Mouse (Mus musculus) retina, adult 2 months (tissue): ENCODE results near the gene Pak6.

Experiments used
- DNase-seq: peaks from one replicate; pipeline ENCODE4 v3.0.0-alpha.2; 2012; ENCODE audit warnings: low read depth, low spot score

Gene Pak6

DNA sequence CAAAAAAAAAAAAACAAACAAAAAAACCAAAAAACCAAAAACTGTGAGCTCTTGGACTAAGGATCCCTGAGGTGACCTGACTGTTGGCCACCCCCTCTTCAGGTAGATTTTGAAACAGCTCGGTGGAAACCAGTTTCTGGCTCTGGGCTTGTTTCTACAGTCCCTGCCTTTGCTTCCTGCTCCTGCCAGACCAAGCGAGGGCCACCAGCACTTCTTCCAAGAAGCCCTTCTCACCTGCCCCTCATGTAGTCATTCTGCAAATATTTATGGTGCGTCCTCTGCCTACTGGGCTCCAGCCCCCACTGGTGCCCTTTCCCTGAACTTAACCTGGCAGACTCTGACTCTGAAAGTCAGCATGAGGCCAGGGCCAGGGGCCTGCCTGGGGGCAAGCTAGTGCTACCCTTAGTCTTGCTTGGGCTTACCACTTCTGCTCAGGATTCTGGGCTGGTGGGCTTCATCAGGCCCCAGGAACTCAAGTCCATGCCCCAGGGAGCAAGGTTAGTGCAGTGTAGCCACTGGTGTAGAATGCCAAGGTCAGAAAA, 1.9 kb downstream of the Pak6 start:
- DNase-seq: no peak

DNA sequence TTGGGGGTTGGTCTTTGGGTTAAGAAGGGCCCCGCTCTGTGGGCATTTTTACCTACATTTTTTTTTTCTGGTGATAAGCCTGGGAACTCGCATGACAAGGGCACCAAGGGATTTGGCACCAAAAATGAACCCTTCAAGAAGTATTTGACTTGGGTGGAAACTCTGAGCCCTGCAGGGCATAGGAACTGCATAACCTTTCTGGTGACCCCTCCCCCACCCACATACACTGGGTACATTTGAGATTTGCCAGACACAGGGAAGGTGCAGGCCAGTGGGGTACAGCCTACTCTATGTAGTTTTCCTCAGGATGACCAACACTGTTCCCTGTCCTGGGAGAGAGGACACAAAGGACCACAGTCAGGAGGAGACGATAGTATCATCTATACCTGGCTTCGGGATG, 2.5 kb downstream of the Pak6 start:
- DNase-seq: no peak

DNA sequence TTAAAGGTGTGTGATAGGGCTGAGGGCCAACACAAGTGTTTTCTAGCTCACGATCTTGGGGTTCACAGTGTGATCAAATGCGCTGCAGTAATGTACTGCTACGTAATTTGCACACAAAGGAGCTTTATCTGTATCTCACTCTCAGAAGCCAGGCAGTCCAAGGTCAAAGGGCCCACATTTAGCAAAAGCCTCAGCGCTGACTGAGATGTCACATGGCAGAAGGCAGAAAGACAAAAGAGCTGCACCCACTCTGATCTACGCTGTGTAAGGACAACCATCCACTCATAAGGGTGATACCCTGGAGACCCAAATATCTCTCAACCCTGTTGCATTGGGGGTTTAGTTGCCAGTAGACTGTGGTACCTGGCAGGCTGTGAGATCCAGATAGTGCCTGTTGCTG, 4.1 kb downstream of the Pak6 start:
- no peak for DNase-seq

DNA sequence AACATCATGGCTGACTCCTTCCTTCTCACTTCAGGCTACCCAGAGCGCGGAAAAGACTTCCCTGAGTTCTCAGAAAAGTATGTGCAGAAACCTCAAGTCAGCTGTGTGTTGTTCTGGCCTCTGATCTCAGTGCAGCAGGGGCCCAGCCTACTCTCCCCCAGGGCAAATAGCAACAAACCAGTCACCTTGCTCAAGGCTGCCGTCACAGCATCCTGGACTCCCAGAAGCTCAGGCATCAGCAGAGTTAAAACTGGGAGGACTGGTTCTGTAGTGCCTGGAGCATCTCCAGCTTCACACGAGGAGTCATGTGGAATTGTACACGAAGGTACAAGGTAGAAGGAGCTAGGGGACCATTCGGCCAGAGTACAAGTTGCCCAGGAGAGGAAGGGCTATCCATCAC, 6.1 kb downstream of the Pak6 start:
- DNase-seq: no peak

DNA sequence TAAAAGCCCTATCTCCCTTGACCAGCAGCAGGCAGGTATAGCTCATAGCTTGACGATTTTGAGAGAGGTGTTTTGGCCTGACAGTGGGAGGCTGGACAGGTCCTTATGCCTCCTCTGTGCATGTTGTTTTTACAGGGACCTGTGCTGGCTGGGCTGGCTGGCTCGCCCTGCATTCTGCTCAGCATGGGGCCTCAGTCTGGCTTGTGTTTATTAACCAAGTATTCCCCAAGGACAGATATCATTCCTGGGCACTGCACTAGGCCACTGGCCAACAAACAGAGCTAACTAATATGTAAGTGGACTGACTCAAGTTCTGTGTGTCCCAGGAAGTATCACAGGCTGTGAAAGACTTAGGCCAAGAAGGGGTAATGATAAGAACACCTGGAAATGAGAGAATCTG, 6.7 kb downstream of the Pak6 start:
- DNase-seq: no peak

DNA sequence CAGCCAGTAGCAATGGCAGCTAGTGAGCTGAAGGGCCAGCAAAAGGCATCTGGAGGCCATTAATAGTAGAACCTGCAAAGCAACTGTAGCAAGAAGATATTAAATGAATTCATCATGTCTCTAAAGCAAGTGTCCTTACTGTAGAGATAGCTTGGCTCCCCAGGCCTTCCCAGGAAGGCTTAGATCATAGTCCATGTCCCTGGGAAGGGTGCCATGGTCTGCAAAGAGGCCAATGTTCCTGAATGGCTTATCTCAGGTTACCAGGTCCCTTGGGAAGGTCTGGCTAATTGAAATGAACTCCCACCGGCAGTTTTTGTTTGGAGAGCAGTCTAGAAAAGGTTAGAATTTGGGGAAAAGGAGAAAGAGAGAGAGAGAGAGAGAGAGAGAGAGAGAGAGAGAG, 8.6 kb downstream of the Pak6 start:
- DNase-seq: no peak

DNA sequence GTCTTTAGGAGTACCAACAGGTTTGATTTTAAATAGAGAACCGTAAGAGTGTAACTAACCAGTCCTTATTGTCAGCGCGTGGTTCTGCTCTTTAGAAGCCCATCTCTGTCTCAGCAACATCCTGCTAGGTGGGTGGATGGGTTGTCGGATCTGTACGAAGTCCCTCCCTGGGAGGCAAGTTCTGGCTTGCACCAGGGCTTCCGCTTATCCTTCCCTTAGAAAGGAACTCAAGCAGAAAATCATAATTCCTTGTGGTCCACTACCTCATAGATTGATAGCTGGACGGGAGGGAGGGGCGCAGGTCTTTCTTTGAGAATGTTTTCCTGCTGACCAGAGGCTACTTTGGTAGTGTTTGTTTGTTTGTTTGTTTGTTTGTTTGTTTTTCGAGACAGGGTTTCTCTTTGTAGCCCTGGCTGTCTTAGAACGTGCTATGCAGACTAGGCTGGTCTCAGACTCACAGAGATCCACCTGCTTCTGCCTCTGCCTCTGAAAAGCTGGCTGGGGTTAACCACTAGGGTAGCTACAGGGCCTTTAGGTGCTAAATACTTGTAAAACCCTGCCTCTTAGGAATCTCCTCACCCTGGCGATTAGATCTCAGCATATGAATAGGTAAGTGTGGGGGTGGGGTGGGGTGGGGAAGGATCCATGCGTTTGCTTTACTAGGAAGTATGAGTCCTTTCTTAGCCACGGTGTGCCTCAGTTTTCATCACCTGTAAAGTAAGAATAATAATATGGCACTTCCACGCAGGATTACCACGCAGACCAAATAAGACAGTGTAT, 10.8 kb downstream of the Pak6 start:
- no peak for DNase-seq

DNA sequence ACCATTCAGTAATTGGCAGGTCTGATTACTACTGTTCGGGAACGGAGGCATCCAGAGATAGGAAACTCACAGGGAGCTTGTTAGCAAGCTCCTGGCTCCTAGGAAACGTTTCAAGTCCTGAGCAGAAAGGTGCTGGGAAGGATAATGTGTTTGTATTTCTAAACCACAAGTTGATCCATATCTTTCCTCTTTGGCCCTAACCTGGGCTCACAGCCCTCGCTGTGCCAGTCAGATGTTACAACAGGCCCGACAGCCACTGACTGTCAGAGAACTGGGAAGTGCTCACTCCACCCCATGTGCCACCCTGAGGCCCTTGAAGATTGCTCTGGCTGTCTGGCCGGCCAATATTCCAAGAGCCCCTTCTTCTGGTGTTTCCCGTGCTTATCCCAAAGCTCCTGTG, 11.4 kb downstream of the Pak6 start:
- no peak for DNase-seq

DNA sequence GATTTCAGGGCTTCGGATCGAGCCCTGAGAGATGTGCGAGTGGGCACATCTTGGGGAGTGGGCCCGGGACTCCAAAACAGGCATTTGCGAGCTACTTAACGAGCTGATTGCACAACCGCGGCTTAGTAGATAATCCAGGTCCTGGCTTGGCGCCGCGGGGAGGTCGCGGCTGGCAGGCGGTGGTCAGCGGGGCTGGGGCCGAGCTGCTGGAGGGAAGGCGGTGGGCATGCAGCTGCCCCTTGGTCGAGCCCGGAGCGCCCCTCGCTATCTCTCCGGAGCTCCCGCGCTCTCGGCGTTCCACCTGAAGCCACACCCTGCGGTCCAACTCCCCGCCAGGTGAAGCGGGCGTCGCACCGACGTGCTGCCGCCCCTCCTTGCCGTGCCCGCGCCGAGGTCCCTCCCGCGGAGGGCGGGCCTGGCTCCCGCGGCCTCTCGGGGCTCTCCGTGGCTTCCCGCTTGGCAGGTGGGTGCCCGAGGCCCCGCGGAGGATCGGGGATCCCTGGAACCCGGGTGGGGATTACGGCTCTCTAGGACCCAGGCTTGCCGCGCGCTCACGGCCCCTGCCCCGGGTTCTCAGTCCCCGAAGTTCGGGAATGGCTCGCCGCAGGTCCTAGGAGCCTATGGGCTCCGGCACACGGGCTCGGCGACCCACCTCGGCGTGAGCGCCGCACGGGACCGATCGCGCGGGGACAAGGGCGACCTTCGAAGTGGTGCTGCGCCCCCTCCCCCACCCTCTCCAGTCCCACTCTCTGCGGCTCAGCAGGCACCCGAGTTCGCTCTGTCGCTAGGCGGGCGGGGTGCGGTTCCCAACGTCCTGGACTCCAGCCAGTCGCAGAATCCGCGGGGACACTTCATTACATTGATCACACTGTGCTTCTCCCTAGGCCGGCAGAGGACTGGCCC, 14.0 kb downstream of the Pak6 start:
- DNase-seq: no peak

DNA sequence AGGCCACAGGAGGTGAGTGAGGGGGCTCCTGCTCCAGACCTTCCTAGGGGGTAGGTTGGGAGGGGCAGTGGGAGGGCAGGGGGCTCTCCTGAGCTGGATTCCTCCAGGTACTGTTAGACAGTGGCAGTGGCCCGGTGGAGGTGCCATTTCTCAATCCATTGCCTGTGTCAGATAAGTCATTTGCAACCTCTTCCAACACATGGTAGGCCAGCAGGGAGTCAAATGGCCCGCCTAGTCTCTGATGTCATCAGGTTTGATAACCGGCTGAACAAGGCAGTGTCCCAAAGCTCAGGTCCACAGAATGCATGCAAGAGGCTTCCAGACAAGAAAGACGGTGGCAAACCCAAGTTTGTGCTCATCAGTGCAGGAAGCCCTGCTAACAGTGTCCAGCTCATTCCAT, 14.7 kb downstream of the Pak6 start:
- no peak for DNase-seq

DNA sequence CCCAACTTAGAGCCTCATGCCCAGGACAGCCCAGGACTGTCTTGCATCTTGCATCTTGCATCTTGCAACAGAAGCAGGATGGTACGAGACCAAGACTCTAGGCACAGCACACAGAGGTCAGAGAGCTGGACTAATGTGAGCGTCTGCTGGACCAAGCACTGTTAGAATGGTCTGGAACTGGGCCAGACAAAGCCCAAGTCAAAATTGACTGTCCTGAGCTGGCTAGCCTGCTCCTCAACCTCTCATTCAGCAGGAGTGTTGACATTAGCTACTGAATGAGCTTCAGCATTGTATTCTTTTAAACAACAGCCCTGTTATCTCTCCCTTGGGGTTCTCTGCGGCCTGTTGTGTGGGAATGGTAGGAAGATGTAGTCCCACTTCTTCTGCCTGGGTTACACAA, 16.5 kb downstream of the Pak6 start:
- no peak for DNase-seq

DNA sequence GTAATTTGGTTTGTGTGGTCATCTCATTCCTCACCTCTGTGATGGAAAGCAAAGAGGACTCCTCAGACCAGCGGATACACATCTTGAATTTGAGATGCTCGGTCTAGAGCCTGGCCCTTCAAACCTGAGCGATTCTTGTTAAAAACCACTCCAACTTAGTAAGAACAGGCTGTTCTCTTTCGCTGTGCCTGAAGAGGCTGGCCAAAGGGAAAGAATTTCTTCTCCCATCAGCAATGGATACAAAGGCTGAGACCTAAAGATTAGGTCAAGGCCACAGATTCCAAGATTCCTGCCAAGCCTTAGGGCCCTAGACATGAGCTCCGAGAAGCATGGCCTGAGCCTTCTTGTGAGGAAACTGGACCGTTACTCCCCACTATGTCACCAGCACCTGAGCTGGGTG, 17.8 kb downstream of the Pak6 start:
- no peak for DNase-seq

DNA sequence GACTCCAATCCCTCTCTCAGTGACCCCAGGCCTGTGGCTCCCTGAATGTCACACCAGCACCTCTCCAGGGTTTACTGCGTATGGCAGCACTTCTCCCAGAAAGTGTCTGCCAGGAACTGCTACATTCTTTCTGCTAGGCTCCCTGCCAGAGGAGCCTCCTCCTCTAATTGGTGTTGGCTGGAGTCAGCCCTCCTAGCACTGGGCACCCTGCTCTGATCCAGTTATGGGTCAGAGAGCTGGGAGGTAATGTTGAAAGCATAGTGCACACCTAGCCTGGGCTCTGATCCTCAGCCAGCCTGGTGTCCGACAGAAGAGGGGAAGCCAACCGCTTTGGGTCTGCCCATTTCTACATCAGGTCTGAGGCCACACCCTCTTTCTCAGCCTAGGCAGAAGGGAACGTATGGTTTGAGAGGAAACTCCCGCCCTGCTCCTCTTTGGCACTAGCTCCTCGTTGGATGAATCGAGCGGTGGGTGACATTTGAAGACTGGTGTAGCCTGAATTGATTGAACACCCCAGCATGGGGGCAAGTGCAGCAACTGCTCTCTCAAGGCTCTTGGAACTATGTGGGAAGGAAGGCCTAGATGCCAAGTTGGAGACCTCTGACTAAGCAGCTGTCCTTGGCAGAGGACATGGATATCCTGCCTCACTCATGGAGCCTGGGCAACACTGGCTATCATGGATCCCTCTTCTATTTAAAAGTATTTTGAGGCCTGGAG, 19.6 kb downstream of the Pak6 start:
- no peak for DNase-seq

DNA sequence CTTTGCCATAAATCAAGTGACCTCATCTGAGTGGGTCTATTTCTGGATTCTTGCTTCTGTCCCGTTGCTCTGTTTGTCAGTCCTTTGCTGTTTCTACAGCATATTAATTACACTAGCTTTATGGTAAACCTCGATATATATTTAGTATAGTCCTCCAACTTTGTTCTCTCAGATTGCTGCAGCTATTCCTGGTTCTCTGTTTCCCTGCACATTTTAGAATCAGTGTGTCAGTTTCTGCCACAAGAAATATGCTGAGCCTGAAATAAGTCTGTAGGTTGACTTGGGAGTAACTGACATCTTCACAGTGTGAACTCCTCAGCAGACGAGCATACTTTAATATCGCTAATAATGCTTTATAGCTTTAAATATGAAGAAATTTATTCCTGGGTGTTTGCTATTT, 22.0 kb downstream of the Pak6 start:
- no peak for DNase-seq

DNA sequence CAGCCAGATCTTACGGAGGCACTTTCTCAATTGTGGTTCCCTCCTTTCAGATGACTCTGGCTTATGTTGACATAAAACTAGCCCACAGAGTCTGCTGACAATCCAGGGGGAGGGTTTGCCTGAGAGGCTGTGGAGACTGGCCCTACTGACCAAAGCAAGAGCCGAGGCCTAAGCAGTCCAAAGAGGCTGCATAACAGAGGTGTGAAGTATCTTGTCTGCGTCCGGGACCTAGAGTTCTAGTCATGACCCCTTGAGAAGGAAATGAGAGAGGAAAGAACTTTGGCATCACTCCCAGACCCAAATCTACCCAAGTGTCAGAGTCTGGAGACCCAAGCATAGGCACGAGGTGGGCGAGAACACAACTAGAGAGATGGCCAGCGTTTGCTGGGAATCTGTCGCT, 23.6 kb downstream of the Pak6 start:
- no peak for DNase-seq

DNA sequence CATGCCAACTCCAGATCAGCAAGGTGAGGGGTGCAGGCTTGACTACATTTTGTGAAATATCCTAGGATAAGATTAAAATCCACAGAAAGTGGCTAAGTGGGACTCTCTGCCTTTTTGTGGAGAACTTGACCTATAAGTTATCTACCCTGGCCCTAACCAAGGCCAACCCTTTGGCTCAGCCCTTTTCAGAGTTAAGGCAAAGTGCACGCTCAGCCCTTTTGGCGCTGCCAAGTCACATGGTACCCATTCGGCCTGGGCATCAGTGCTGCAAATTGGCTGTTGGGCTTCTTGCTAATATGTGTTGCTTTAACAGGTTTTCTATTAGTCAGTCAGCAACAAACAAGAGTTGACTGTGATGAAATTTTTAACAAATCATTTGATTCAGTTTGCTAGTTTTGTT, 24.7 kb downstream of the Pak6 start:
- no peak for DNase-seq

DNA sequence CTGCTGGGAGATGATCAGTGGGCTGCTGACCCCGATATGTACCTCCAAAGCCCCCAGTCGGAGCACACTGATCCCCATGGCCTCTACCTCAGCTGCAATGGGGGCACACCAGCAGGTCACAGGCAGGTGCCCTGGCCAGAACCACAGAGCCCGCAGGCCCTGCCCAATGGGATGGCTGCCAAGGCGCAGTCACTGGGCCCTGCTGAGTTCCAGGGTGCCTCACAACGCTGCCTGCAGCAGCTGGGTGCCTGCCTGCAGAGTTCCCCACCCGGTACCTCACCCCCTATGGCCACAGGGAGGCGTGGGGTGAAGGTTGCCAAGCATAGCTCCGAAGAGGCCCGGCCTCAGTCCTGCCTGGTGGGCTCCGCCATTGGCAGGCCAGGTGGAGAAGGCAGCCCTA, 26.8 kb downstream of the Pak6 start:
- DNase-seq: no peak

DNA sequence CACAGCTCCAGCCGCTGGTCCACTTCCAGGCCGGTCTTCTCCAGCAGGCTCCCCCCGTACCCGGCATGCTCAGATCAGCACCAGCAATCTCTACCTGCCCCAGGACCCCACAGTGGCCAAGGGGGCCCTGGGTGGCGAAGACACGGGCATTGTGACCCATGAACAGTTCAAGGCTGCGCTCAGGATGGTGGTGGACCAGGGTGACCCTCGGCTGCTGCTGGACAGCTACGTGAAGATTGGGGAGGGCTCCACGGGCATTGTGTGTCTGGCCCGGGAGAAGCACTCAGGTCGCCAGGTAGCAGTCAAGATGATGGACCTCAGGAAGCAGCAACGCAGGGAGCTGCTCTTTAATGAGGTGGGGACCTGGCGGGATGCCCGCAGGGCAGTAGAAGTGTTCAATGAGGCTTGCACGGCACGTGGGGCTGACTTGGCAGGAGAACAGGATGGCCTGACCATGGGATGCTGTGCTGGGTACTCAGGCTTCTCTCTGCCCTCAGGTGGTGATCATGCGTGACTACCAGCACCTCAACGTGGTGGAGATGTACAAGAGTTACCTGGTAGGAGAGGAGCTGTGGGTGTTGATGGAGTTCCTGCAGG, 30.4 kb downstream of the Pak6 start:
- no peak for DNase-seq

DNA sequence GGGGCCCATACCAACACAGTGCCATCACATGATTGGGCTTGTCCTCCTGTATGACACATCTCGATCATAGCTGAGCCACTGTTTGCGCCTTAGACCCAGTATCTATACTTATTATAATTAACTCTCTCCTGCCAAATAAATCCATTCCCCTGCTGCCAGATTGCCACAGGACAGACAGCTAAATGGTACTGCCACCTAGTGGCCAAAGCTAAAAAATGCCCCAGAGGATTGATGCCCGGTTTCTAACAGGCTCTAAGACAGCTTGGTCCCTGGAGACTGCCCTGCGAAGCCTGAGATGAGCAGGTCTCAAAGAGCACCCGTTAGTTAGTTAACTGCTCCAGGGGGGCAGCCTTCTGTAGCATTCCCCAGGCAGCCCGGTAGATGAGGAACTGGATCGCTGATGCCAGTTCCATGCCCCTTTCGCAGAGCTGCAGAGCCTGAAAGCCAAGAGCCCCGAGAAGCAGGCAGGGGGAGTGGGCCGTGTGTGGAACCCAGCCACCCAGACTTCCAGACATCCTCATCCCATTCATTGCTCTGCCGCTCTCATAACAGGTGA, 32.7 kb downstream of the Pak6 start:
- peak; percentile 44 for DNase-seq

DNA sequence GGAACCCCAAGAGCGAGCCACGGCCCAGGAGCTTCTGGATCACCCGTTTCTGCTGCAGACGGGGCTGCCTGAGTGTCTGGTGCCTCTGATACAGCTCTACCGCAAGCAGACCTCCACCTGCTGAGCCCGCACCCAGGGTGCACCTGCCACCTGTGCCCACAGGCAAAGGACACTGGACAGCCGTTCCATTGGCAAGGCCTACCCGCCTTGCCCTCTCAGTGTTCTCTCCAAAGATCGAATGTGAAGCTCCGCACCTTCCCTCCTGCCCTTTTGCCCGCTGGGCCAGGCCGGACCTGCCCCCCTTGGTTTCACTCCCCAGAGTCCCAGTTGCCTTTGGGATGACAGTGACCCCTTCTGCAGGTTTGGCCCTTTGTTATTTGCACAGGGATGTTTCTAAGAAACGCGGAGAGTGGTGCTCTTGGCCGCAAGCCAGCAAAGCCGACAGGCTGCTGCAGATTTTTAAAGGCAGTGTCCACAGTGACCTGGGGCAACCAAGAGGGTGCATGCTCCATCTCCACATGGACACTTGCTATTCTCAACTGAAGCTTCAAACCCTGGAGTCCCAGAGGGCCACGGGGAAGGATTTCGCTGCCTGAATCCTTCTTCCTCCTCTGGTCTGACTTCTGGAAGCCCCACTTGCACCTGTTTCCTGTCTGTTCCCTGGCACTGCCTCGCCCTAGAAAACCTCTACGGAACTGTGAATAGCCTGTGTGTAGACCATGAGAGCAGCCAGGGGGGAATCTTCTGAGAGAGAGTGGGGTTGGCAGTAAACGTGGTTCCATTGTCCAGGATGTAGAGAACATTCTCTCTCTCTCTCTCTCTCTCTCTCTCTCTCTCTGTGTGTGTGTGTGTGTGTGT, 33.6 kb downstream of the Pak6 start:
- no peak for DNase-seq
